In genomic region chr2:45184704-45185620, GRCm38 (mm10) we compare ENCODE assay signal across 8 mouse cellular contexts.
DNase-seq lines count a peak whose midpoint lies in the region; ATAC-seq and TF ChIP-seq lines count a peak whose summit lies in the region.

No protein-coding gene starts in this region.

- peak overlapping the region; percentile 48 for H3K4me2 ChIP-seq in forebrain, embryonic 13.5 days
- H3K4me2 ChIP-seq in intestine, postnatal 0 days (replicated peaks; ENCODE audit: low read depth), result peak overlapping the region; percentile 55
- peak overlapping the region; percentile 47 for H3K4me2 ChIP-seq in lung, embryonic 15.5 days

- H3K36me3 ChIP-seq in forebrain, embryonic 13.5 days (ENCODE audit: poor library complexity, severe bottlenecking), result no peaks in the 10 kb centered on the region
- H3K36me3 ChIP-seq in intestine, postnatal 0 days (ENCODE audit: control insufficient read depth, insufficient read depth), result no peaks in the 10 kb centered on the region
- H3K36me3 ChIP-seq in lung, embryonic 15.5 days, result no peaks in the 10 kb centered on the region

- H3K4me1 ChIP-seq in forebrain, embryonic 13.5 days, result peaks cover 25% of the 10 kb centered on the region
- H3K4me1 ChIP-seq in intestine, postnatal 0 days (replicated peaks; ENCODE audit: control insufficient read depth, insufficient read depth, low read length), result no peaks in the 10 kb centered on the region
- peaks cover 21% of the 10 kb centered on the region for H3K4me1 ChIP-seq in lung, embryonic 15.5 days

- DNase-seq in heart, adult 11 months, result peak; percentile 91
- no peak for DNase-seq in heart, postnatal 25 days (ENCODE audit: low spot score)
- DNase-seq in frontal cortex, postnatal 25 days (ENCODE audit: low spot score in 2 of 2), result no peak
- no peak for DNase-seq in frontal cortex, postnatal 10 days (ENCODE audit: low spot score in 2 of 2)

- peak overlapping the region; percentile 42 for H3K27ac ChIP-seq in forebrain, embryonic 13.5 days
- H3K27ac ChIP-seq in intestine, postnatal 0 days (ENCODE audit: low read depth, low read length), result no peak overlapping the region
- peak overlapping the region; percentile 85 for H3K27ac ChIP-seq in lung, embryonic 15.5 days

- no peaks in the 10 kb centered on the region for H3K9me3 ChIP-seq in forebrain, embryonic 13.5 days (replicated peaks)
- no peaks in the 10 kb centered on the region for H3K9me3 ChIP-seq in intestine, postnatal 0 days (ENCODE audit: control insufficient read depth)
- H3K9me3 ChIP-seq in lung, embryonic 15.5 days, result no peaks in the 10 kb centered on the region

- 4% methylated on average over 18 of the region's 18 CpGs for WGBS in forebrain, embryonic 13.5 days
- WGBS in intestine, postnatal 0 days, result 14% methylated on average over 18 of the region's 18 CpGs
- WGBS in lung, embryonic 15.5 days, result 5% methylated on average over 18 of the region's 18 CpGs

- H3K27me3 ChIP-seq in forebrain, embryonic 13.5 days, result no peaks in the 10 kb centered on the region
- no peaks in the 10 kb centered on the region for H3K27me3 ChIP-seq in intestine, postnatal 0 days (replicated peaks; ENCODE audit: control insufficient read depth, insufficient read depth, low read length)
- no peaks in the 10 kb centered on the region for H3K27me3 ChIP-seq in lung, embryonic 15.5 days

- TF ChIP-seq CTCF in intestine, postnatal 0 days (IDR thresholded peaks at IDR 0.05; ENCODE audit: low read depth), result no peak

- intact Hi-C loops in heart, postnatal 25 days (cut with DNase I), result no loop called here

- no peak overlapping the region for H3K9ac ChIP-seq in forebrain, embryonic 13.5 days
- no peak overlapping the region for H3K9ac ChIP-seq in intestine, postnatal 0 days (ENCODE audit: low read depth, low read length)
- 0 out of 2 replicates have a peak overlapping the region, but pooled peaks have one; percentile 22 for H3K9ac ChIP-seq in lung, embryonic 15.5 days

- ATAC-seq in forebrain, embryonic 13.5 days, result peak; percentile 65; the same call in 1 of the 2 replicates
- no peak for ATAC-seq in intestine, postnatal 0 days
- peak; percentile 81 for ATAC-seq in lung, embryonic 15.5 days (ENCODE audit: borderline replicate concordance, extremely low read depth, low FRiP score, low TSS enrichment)
- peak; percentile 39; the same call in 1 of the 2 replicates for ATAC-seq in neutrophil, adult 5-6 weeks (ENCODE audit: extremely low read depth, insufficient number of reproducible peaks, low FRiP score, poor library complexity, severe bottlenecking)

- H3K4me3 ChIP-seq in forebrain, embryonic 13.5 days, result 0 out of 2 replicates have a peak overlapping the region, but pooled peaks have one; percentile 6
- H3K4me3 ChIP-seq in intestine, postnatal 0 days (ENCODE audit: low read depth, low read length), result peak overlapping the region; percentile 26
- peak overlapping the region; percentile 12 for H3K4me3 ChIP-seq in lung, embryonic 15.5 days
